Comparison of ENCODE assay signal across 20 mouse cellular contexts in genomic region chr1:74830061-74830460, GRCm38 (mm10). TPM values are rescaled to one million over a fixed set of nuclear protein-coding genes. Genes with fewer than 3 reads are reported as not detected.
A peak's percentile ranks its signal among the peaks of the same experiment; 100 is the strongest.
DNase-seq lines count a peak whose midpoint lies in the region; ATAC-seq lines count a peak whose summit lies in the region.
"Had no signal": no experiment of that assay in that cellular context is flagged by ENCODE, and none has a peak within 500 bp of the region (broad histone marks: within the 10 kb centered on the region; RNA-seq: fewer than 3 reads in every experiment).

No protein-coding gene starts in this region.

- peak; percentile 40 to 95 for DNase-seq in left cerebral cortex, postnatal 25 days (ENCODE audit: low spot score in 2 of 2)
- no peak for DNase-seq in left cerebral cortex, adult 11 months (ENCODE audit: low spot score)
- peak; percentile 67 for DNase-seq in right cerebral cortex, postnatal 25 days
- DNase-seq in right cerebral cortex, postnatal 14 days = no peak
- no peak for DNase-seq in spleen, adult 18-20 months
- DNase-seq in gastrocnemius, adult 18-20 months (ENCODE audit: low spot score) = no peak
- DNase-seq: adrenal gland, postnatal 14 days; cerebellum, adult 9-10 months; gastrocnemius, postnatal 10 days; heart, adult 11 months; kidney, postnatal 25 days; liver, postnatal 0 days; lung, postnatal 10 days; thymus, postnatal 25 days had no signal

- peak; percentile 75 for ATAC-seq in granulocyte monocyte progenitor cell, adult 5-6 weeks (replicated peaks; ENCODE audit: poor library complexity, severe bottlenecking)
- ATAC-seq: forebrain, embryonic 16.5 days; intestine, postnatal 0 days; liver, postnatal 0 days; midbrain, embryonic 13.5 days had no signal

- intact Hi-C loops in left cerebral cortex, postnatal 25 days (cut with DNase I) = loop anchor here (1.0 kb wide), 1 partner anchor 20 kb away; no protein-coding TSS in a partner anchor

RNA-seq across cellular contexts. Expression of gene Cdk5r2, which starts 24.7 kb away (rescaled TPM):
- 100 to 1,000 TPM; 441 to 447 TPM for total RNA-seq in left cerebral cortex, postnatal 25 days (2021)
- not detected in 2 replicates for total RNA-seq in granulocyte monocyte progenitor cell, adult 5-6 weeks (2014; fragmentation: Nextera tagmentation)
- not detected in 2 replicates for total RNA-seq in granulocyte monocyte progenitor cell, adult 5-6 weeks (2017)
- not detected for total RNA-seq in gastrocnemius, adult 18-20 months (2021)

RNA-seq across cellular contexts. Expression of gene Wnt10a, which starts 38.7 kb away (rescaled TPM):
- total RNA-seq in left cerebral cortex, postnatal 25 days (2021) = 1 to 10 TPM; 6.6 to 9.4 TPM
- not detected in 2 replicates for total RNA-seq in granulocyte monocyte progenitor cell, adult 5-6 weeks (2014; fragmentation: Nextera tagmentation)
- not detected in 2 replicates for total RNA-seq in granulocyte monocyte progenitor cell, adult 5-6 weeks (2017)
- under 1 TPM; 0.11 to 0.14 TPM for total RNA-seq in gastrocnemius, adult 18-20 months (2021)

RNA-seq across cellular contexts. Expression of gene Fev, which starts 55.2 kb away (rescaled TPM):
- total RNA-seq in left cerebral cortex, postnatal 25 days (2021) = not detected
- not detected in 2 replicates for total RNA-seq in granulocyte monocyte progenitor cell, adult 5-6 weeks (2014; fragmentation: Nextera tagmentation)
- total RNA-seq in granulocyte monocyte progenitor cell, adult 5-6 weeks (2017) = not detected in 2 replicates
- not detected for total RNA-seq in gastrocnemius, adult 18-20 months (2021)
- total RNA-seq: gastrocnemius, postnatal 10 days; layer of hippocampus, adult 2 months; layer of hippocampus, postnatal 25 days had no signal

RNA-seq across cellular contexts. Expression of gene Wnt6, which starts 58.4 kb away (rescaled TPM):
- 1 to 10 TPM; 2.2 to 3.5 TPM for total RNA-seq in left cerebral cortex, postnatal 25 days (2021)
- not detected in 2 replicates for total RNA-seq in granulocyte monocyte progenitor cell, adult 5-6 weeks (2014; fragmentation: Nextera tagmentation)
- 0.21 and 1.2 TPM in 2 replicates for total RNA-seq in granulocyte monocyte progenitor cell, adult 5-6 weeks (2017)
- under 1 TPM; 0.45 to 0.50 TPM for total RNA-seq in gastrocnemius, adult 18-20 months (2021)

Comparison
In these comparisons a context has a peak if more than half of its experiments do, and no peak if none do; other contexts are left out.
1. DNase-seq: peak in left cerebral cortex, postnatal 25 days (2 of 2) and right cerebral cortex, postnatal 25 days (single experiment); none in left cerebral cortex, adult 11 months (single experiment), right cerebral cortex, postnatal 14 days (single experiment), spleen, adult 18-20 months (0 of 2) and gastrocnemius, adult 18-20 months (single experiment).
2. RNA of gene Cdk5r2, which starts 24.7 kb away (total RNA-seq): 441 to 447 TPM in left cerebral cortex, postnatal 25 days; not detected in granulocyte monocyte progenitor cell, adult 5-6 weeks and not detected in gastrocnemius, adult 18-20 months; every median in the first group is over 100 times any median in the second.
3. RNA of gene Wnt10a, which starts 38.7 kb away (total RNA-seq): 6.6 to 9.4 TPM in left cerebral cortex, postnatal 25 days; 0.11 to 0.14 TPM in gastrocnemius, adult 18-20 months and not detected in granulocyte monocyte progenitor cell, adult 5-6 weeks; every median in the first group is over 4 times any median in the second.